Mouse (Mus musculus) retina, postnatal 7 days (tissue): ENCODE measurements around the gene Acap2.

Experiments
- DNase-seq: peaks from one replicate; pipeline ENCODE4 v3.0.0-alpha.2; 2012; ENCODE audit warnings: low read depth, low spot score

Acap2 gene

DNA sequence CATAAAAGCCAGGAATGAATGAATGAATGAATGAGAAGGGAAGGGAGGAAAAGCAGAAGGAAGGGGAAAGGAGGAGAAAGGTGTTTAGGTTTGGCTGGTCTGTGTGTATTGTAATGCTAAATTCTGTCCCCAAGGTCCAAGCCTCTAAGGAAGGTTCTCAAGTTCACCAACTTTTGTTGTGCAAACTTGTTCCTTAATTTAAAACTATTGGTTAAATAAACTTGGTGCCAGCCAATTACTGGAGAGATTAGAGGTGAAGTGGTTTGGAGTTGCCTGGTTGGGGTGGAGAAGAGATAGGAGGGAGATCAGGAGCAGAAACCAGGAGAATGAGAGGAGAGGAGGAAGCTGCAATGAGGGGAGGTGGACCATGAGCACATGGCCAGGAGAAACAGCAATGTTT lies 31.4 kb downstream of the Acap2 start:
- no peak for DNase-seq

DNA sequence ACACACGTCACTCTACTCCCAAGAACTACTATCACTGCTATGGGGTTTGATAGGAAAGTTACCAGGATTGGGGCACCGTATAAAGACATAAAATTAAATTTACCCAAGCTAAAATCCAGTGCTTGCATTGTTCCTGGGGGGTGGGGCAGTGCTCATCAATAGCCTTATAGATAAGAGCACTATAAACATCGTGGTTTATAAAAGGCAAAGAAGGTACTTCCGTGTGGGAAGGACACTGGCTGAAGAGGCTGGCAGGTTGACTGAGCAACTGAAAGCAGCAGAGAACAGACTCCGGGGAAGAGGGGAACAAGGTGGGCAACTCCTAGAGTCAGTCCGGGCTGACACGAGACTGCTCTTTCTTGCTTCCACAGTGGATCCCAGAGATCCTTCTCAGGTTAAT lies 33.1 kb downstream of the Acap2 start:
- no peak for DNase-seq

DNA sequence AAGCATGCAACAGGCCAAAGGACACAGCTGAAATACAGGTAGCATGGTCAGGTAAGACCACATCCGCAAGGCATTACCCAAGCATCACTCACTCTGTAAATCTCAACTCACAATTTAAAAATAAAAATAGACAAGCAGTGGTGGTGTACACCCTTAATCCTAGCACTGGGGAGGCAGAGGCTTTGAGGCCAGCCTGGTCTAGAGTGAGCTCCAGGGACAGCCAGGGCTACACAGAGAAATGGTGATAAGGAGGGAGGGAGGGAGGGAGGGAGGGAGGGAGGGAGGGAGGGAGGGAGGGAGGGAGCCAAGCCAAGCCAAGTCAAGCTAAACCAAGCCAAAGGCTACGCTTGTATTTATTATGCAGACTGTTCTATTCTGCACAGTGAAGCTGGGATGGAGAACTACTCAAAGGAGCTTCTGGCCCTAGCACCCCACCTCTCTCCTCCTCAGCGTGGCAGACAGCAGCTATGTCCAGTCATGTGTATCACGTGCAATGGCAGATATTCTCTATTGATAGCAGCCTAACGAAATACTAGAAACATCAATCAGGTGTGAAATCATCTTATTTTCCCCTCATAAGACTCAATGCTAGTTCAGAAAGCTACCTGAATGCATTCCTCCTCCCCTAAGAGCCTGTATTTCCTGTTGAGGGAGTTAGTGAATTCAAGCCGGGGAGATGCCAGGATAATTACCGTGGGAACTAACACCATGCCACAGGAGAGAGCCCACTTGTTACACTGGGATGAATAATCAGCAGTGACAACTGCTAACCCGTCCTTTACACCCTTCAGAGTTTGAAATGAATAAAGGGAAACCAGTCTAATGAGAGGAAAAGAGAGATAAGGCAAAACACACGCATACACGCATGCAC lies 33.8 kb downstream of the Acap2 start:
- DNase-seq = peak; percentile 28

DNA sequence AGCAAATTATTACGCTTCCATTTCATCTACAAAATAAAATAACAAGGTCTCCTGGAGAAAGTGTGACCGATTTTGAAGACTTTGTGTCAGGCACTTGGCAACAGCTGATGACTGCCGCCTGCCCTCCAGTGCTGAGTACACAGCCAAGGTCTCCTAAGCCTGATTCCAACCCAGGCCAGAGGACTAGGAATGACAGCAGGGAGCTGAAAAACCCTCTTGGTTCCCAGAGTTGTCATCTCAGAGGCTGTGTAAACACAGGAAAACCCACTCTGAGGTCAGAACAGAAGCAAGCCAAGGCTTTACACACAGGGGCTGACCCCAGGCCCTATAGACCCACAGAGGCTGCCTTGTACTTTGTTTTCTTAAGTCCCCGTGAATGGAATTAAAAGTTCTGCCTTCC lies 35.1 kb downstream of the Acap2 start:
- no peak for DNase-seq

DNA sequence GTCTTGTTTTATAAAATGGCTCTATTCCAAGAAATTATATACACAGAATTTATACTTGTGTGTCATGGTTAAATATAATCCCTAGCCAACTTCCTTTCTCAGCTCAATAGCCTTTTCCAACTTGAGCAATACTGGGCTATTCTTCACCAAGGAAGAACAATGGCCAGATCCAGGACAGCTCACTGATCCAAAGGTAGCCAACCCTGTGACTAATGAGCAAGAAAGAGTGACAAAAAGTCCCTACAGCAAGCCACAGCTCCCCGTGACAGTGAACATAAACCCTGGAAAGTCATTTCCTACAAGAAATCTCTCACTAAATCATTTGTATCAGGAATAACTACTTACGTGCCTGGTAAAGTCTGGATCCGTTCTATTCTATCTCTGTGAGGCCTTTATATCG lies 35.6 kb downstream of the Acap2 start:
- DNase-seq = no peak

DNA sequence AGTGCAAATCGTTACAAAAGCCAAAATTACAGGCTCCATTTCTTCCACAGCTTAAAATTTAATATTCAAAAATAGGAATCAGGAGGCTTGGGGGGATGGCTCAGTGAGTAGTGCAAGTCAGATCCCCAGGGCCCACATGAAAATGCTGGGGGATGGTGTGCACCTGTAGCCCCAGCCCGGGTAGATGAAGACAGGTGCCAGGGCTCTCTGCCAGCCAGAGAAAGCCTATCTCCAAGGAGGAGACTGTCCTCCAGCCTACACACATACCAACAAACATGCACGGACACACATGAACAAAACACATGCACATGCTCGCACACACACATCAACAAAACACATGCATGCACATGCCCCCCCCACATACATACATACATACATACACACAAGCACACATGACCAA lies 36.9 kb downstream of the Acap2 start:
- no peak for DNase-seq

DNA sequence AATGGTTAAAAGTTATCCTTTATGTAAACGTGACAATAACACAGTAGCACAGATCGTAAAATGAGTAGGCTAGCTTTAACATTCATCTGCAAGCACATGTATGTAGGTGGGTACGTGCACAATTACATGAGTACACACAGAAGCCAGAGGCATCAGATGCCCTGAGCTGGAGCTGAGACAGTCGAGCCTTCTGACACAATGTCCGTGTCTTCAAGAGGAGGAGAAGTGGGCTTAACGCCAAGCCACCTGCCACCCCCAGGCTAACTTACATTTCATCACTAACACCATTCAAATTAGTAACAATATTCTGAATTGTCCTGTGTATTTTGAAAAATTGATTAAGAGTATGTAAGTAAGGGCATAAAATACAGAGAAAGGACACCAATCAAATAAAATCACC lies 40.6 kb downstream of the Acap2 start:
- no peak for DNase-seq

DNA sequence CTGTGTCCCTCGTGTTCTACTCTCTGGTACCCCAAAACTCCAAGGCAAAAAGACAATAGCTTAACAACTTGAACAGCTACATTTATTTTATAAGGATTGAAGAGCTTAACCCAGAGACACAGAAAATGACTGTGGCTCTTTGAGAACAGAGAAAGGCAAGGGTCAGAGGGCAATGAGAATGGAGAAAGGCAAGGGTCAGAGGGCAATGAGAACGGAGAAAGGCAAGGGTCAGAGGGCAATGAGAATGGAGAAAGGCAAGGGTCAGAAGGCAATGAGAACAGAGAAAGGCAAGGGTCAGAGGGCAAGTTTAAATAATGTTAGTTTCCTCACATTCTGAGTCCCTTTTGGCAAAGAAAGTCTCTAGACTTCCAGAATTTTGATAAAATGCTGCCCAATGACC lies 41.6 kb downstream of the Acap2 start:
- no peak for DNase-seq

DNA sequence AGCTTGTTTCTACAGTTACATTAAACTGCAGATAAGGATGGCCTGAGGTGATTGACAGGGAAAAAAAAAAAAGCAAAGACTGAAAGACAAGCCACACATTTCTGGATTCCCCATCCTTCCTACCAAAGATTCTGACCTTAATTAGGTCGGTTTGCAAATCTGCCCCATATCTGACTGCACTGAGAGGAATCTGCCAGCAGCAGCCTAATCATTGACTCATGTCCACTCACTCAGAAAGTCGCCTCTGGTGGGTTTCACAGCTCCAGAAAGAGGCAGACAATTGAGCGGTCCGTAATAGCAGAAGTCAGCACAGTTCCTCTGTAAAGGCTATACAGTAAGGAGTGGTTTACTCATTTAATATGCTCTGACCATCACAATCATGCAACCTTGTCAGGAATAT lies 51.2 kb downstream of the Acap2 start:
- no peak for DNase-seq

DNA sequence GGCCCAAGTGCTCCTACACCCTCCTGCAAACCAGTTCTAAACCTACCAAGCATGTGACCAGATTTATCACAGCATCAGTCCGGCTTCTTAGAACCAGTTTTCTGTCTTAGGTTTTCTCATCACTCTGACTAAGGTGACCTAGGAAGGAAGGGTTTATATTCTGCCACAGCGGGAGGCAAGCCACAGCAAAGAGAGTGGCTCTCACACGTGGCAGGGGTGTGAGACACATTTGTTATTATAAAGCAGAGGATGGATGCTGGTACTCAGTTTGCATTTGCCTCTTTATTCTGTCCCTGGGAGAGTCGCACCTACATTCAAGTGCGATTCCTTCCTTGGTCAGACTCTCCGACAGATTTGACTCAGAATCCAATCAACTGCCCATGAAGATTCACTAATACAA lies 52.2 kb downstream of the Acap2 start:
- no peak for DNase-seq

DNA sequence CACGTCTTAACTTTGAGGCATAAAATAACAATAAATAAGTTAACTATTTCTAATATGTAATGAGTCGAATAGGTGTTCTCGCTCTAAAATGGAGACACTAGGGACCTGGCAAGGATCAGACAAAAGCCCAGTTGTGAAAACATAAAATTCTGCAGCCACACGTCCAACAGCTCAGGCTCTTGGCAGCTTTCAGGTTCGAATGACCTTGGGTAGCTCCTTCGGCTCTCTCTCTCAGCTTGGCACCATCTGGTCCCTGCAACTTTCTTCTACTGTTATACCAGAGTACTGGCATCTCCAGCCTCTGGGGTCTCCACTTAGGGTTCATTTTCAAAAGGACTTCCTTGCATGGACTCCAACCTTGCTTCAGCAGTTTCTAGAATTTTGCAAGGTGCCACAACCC lies 53.3 kb downstream of the Acap2 start:
- DNase-seq = no peak

DNA sequence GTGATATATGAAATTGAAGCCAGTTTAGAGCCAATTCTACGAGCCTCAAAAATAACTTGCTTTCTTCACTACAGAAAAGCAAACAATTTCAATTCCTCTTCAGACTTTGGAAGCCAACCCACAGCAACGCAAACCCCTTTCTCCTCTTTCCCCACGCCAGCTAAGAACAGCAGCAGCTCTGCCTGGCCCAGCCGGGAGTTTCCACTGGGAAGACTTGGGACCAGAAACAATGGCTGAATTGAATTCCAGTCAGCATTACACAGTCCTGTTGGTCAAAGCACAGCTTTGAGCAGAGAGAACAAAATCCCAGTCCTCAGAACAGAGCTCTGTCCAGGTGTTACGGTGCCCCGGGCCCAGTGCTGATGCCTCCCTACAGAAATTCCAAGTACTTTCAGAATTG lies 59.1 kb downstream of the Acap2 start:
- no peak for DNase-seq

DNA sequence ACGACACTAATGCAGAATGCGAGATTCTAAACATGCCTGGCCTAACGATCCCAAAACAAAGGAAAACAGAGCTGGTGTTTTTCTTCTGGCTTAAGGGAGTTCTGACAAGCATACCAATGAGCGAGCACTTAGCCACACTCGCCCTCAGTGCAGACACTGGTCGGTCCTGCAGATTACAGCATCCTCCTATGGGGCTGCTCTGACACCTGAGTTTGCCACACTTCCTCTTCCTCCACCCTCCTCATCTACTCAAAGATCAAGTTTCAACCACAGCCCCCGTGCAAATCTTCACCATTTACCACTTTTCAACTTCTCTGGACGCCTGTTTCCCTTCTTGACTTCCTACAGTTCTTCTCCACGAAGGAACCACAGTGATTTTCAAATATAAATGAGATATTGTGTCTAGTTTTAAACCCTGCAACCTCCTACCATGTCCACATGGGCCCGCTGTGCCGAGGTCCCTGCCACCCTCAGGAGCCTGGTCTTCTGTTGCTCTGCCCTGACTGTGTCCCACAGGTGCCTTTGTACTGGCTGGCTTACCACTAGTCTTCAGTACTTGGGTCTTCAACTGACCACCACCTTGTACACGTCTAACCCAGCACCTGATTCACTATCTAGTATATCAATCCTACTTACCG lies 64.3 kb downstream of the Acap2 start:
- no peak for DNase-seq

DNA sequence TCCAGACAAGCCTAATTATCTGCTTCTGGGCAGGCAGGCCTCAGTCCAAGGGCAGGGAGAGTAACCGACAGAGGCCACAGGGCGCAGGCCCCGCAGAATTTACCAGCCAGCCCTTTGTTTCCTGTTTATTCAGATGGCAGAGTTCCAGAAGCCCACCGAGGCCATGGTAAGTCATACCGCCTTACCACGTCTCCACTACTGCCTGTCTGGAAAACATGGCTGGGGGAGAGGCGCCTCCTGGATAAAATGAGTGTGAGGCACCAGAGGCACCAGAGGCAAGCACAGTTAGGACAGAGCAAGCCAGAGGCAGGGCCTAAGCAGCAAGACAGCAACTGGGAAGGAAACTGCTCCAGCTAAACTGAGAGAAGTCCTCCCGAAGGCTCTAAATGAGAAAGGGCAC lies 65.5 kb downstream of the Acap2 start:
- no peak for DNase-seq

DNA sequence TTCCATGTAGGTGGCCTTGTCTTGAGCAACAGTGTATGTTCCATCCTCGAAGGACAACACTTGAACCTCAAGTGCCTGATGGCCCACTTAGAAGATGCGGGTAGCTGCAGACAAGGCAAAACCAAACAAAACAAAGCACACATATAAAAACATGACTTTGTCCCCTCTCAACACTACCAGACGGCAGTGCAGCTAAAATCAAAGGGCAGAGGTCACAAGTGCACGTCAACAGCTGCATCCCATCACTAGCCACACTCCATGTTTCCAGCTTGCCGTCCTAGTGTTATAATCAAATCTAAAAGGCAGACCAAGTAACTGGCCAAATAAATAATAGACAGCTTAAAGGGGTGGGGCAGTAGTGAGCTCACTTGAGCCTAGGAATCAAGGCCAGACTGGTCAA lies 69.5 kb downstream of the Acap2 start:
- DNase-seq = no peak

DNA sequence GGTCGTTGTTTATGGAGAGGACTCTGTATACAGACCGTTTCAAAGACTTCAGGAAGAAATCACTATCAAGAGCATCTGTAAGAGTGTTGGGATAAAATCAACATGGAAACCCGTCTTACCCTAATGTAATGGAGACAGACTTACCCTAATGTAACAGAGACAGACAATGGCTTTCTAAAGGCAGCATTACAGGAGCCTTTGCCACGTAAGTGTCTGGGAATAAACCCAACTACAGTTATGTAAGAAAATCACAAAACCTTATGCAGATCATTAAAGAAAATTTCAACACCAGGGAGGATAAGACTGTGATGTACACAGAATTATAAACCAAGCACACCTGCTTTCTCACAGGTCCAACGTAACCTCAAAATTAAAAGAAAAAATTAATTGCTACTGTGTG lies 72.9 kb downstream of the Acap2 start:
- DNase-seq = no peak

DNA sequence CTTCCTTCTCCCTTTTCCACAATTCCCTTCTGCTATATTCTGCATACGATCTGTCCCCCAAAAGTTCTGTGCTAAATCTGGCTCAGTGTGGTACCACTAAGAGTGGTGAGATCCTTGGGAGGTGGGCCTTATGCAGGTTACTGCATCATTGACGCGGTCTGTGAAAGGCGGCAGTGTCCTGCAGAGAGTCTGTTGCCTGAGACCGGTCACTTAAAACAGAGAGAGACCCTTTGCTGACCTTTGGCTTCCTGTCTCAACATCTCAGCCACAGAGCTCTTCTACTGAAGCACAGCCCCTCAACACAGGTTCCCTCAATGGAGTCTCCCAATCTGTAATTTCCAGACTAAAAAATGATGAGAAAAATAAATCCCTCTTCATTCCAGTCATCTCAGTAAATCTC lies 76.1 kb downstream of the Acap2 start:
- no peak for DNase-seq

DNA sequence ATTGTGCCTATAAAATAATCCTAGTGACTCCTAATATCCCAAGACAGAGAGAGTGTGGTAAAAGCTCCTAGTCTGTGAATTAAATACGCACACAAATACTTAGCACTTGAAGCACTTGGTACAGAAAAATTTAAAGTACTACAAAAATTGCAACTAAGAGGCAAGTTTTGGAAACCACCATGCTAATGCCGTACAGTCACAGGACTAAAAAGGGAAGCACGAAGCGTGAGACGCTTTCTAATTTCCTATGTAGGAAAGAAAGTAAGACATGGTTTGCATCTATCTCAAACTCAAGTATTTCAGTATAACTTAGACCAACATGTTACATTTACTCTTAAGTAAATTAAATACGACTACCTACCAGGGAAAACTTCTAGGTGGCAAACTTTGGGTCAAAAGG lies 79.4 kb downstream of the Acap2 start:
- DNase-seq = no peak

DNA sequence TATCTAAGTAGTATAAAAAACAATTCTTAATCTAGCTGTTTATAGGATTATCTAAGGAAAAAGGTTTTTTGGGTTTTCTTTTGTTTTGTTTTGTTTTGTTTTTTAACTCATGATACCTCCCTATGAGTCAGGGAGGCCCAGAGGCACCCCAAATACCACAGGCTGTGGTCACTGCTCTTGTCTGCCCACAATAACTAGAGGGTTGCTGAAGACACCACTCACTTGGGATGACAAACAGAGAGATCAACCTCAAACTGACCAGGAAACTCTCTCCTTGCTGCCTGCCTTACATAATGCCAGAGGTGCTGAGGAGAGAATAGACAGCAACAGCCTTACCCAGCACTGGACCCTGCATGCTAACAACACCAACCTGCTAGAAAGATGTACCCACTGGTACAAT lies 87.4 kb downstream of the Acap2 start:
- no peak for DNase-seq

DNA sequence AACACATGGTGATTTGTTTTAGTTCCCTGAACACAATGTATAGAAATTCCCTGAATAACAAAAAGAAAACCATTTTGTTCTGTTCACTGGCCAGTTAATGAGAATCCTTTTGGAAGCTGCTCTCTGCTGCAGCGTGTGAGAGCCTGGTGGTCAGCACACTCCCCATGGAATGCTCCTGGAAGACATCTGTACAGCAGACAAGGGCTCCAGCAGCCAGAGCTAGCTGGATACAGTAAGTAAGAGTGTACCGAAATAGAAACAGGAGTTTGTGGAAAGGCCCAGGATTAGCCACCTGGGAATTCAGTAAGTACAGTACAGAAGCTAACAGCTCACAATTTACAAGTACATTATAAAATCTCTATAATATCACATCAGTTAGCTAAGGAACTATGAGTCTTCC lies 99.7 kb downstream of the Acap2 start:
- DNase-seq = no peak

DNA sequence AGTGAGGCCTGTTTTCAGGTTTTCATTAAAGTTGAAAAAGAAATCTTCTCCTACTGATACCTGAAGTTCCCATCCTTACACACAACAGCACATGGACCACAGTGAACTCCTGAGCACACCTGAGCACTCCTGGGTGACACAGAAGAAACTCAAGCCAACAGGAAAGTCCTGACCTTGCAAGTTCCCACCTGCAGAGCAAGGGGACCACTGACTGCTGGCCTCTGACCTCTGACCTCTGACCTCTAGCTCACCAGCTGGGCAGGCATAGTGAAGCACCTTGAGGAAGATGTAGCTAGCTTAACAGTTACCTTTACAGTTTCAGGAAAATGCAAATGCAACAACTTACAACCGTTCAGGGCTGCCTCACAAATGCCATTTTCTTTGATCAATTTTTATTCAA lies 101.1 kb downstream of the Acap2 start:
- no peak for DNase-seq

DNA sequence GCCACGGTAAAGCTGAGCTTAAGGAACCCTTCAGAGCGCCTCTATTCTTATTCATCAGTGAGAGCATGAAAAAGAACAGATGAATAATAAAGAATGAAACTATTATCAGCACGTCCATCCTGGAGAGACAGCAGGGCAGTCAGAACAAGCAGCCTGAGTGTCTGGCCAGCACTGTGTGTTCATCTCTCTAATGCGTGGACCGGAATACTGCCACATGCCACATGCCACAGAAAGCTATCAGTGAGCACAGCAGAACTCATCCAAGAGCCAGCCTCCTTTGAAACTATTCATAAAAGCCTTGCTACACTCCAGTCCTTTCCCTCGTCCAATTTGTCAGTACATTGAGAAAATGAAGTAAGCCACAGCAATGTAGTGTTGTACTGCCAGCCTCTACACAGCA lies 107.0 kb downstream of the Acap2 start:
- DNase-seq = no peak

DNA sequence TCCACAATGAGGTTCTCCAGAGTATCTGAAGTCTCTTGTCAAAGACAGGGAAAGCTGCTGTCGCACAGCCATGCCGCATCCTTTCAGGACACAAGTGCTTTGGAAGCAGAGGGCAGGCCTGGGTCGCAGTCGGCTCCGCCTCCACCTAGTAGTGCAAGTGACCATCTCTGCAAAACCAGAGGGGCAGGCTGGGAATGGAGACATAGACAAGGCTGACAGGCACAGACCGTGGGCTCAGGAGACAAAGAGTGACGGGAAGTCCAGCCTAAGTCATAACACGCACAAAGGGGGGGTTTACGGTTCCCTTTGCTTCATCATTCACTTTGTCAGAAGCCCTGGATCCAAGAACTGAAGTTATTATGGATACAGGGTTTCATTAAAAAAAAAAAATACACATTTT lies 107.9 kb downstream of the Acap2 start:
- DNase-seq = no peak

DNA sequence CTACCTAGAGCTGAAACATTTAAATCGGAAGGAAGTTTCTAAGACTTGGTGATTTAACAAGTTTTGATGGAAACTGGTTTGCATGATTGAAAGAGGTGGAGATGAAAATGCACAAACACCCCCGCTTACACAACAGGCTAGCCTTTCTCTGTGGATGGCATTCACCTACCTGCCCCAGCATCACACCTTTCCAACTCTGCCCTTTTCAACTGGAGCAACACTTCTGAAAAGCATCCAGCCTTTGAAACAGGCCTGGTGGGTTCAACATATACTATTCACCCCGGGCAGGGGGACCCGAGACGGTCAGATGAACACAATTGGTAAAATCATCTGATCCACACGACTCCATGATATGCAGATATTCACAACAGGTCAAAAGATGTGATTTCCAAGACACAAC lies 119.2 kb downstream of the Acap2 start:
- no peak for DNase-seq
